Mouse (Mus musculus) E14TG2a.4 (cell line): ENCODE results near the gene Apaf1.

ENCODE experiments used
- CTCF ChIP-seq: conservative IDR thresholded peaks from 2 replicates; pipeline ENCODE4 v1.5.1; 2014; ENCODE audit warnings: low read length
- POU5F1 ChIP-seq: IDR thresholded peaks from 2 replicates; pipeline ENCODE4 v1.6.1; 2014; ENCODE audit warnings: low read length, borderline replicate concordance

DNA sequence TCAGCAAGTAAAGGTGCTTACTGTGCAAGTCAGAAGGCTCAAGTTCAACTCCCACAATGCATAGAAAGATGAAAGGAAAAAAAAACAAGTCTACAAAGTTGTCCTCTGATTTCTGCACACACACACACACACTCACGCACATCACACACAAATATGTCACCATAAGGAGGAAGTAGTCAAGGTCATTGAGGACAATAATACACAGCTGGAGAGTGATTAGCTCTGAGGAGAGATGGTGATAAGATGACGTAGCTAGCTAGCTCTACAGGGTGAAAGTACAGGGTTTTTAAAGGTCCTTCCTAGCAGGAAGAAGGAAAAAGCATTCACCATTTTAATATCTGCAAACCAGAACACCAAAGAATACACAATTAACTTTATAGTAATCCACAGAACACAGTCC lies 44.8 kb upstream of the Apaf1 start:
- TF ChIP-seq CTCF (no peak), POU5F1 (no peak)
